Mouse (Mus musculus) neural tube, embryonic 13.5 days (tissue): ENCODE results near the gene Kalrn. TPM values are rescaled to one million over a fixed set of nuclear protein-coding genes. Genes with fewer than 3 reads are reported as not detected.
A peak's percentile ranks its signal among the peaks of the same experiment; 100 is the strongest.

Experiments used
- ATAC-seq: fragments of 200-750 bp; cut with Nextera tagmentation; 2 replicates; pipeline ENCODE4 v1.8.0; 2017; ENCODE audit warnings: low read depth, mild to moderate bottlenecking, moderate TSS enrichment, moderate library complexity
- H3K27ac ChIP-seq: fragments of 300-500 bp; sonication (generic); replicated peaks from 2 replicates; pipeline ENCODE4 v1.5.1; 2015; ENCODE audit warnings: moderate library complexity, mild to moderate bottlenecking, inconsistent platforms
- H3K27me3 ChIP-seq: fragments of 300-500 bp; sonication (generic); 2 replicates; pipeline ENCODE4 v1.6.1; 2015; ENCODE audit warnings: mild to moderate bottlenecking, inconsistent platforms
- H3K36me3 ChIP-seq: fragments of 300-500 bp; sonication (generic); 2 replicates; pipeline ENCODE4 v1.6.1; 2015; ENCODE audit warnings: mild to moderate bottlenecking, inconsistent platforms
- H3K4me1 ChIP-seq: fragments of 300-500 bp; sonication (generic); replicated peaks from 2 replicates; pipeline ENCODE4 v1.6.1; 2015; ENCODE audit warnings: inconsistent platforms
- H3K4me2 ChIP-seq: fragments of 300-500 bp; sonication (generic); 2 replicates; pipeline ENCODE4 v1.6.1; 2015; ENCODE audit warnings: inconsistent platforms, mild to moderate bottlenecking, moderate library complexity
- H3K4me3 ChIP-seq: fragments of 300-500 bp; sonication (generic); 2 replicates; pipeline ENCODE4 v1.5.1; 2015; ENCODE audit warnings: mild to moderate bottlenecking, inconsistent platforms
- H3K9ac ChIP-seq: fragments of 300-500 bp; sonication (generic); 2 replicates; pipeline ENCODE4 v1.6.1; 2015; ENCODE audit warnings: moderate library complexity, mild to moderate bottlenecking, inconsistent platforms
- H3K9me3 ChIP-seq: fragments of 300-500 bp; sonication (generic); 2 replicates; pipeline ENCODE4 v1.6.1; 2016; ENCODE audit warnings: inconsistent platforms
- WGBS: fragments of 180-500 bp; shearing (Covaris S2); methylation state at CpG from one replicate; pipeline ENCODE4 v1.1.7; 2015; 5-methylcytosine and 5-hydroxymethylcytosine counted together
- polyA plus RNA-seq: library from polyadenylated mRNA; unstranded; fragments of >200 nt; fragmentation: Nextera tagmentation; extraction: Ambion mirVana; gene quantifications from 2 replicates; pipeline ENCODE4 v1.2.1, GENCODE M21; 2015

Kalrn gene
- polyA plus RNA-seq, 1 experiment from 2014 or later, result 23.9 TPM

DNA sequence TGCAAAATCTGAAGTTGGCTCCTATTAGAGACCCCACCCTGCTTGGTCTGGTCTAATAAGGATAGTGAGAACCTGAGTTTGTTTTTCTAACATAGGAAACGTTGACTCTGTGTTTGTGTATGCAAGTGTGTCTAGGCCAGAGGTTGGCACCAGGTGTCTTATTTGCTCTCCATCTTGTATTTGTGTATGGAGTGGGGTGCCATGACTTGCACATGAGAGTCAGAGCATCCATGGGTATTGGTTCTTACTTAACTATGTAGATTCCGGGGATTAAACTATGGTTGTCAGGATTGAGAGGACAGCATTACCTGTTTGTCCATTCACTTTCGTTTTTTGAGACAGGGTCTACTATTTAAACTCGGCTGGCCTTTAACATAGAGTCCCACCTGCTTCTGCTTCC, 620.3 kb downstream of the Kalrn start:
- ATAC-seq, result no peak
- WGBS, result 88% methylated on average over 4 of the region's 4 CpGs
- H3K9ac ChIP-seq, result no peak overlapping the region

DNA sequence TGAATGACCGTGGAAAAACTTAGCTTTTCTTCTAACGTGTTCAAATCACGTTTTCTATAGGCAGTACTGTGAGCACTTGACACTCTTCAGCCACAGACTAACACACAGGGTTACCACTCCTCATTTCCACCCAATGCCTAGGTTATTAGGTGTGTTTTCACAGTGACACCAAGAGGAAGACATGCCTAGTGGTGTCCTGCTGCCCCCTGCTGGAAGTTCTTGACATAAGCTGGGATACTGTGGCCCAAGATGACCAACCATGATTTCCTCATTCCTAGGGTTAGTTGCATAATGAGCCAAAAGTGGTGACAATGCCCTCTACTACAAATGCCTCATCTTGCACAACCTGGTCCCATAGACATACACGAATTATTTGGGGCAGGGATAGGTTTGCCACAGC, 622.5 kb downstream of the Kalrn start:
- peaks cover 27% of the 10 kb centered on the region for H3K36me3 ChIP-seq
- 34% methylated on average over 4 of the region's 4 CpGs for WGBS
- H3K27ac ChIP-seq, result no peak overlapping the region
- no peaks in the 10 kb centered on the region for H3K27me3 ChIP-seq
- no peaks in the 10 kb centered on the region for H3K9me3 ChIP-seq
- H3K4me3 ChIP-seq, result no peak overlapping the region
- peak; percentile 77 for ATAC-seq
- no peak overlapping the region for H3K4me2 ChIP-seq
- no peaks in the 10 kb centered on the region for H3K4me1 ChIP-seq
- H3K9ac ChIP-seq, result no peak overlapping the region

More for the DNA sequence above, 620.3 kb downstream of the Kalrn start:
- no peaks in the 10 kb centered on the region for H3K4me1 ChIP-seq
- no peaks in the 10 kb centered on the region for H3K9me3 ChIP-seq
- H3K36me3 ChIP-seq, result peaks cover 49% of the 10 kb centered on the region
- no peak overlapping the region for H3K4me3 ChIP-seq
- H3K27ac ChIP-seq, result no peak overlapping the region
- H3K27me3 ChIP-seq, result no peaks in the 10 kb centered on the region
- no peak overlapping the region for H3K4me2 ChIP-seq

DNA sequence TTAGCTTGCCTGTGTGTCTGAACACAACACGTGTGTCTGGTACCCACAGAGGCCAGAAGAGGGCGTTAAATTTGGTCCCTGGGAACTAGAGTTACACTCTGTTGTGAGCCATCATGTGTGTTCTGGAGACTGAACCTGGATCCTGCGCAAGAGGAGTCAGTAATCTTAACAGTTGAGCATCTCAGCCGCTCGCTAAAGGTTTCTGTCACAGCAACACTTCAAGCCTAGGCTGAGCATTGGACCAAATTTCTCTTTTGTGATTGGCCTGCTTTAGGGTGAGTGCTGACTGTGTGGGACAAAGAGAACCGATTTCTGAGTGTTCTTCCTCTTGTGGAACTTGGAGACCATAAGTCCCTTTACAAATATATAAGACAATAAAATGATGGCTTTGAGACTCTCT, 622.9 kb downstream of the Kalrn start:
- no peaks in the 10 kb centered on the region for H3K27me3 ChIP-seq
- no peak overlapping the region for H3K27ac ChIP-seq
- WGBS, result 85% methylated on average over 6 of the region's 6 CpGs
- no peaks in the 10 kb centered on the region for H3K4me1 ChIP-seq
- no peak overlapping the region for H3K4me3 ChIP-seq
- ATAC-seq, result 0 out of 2 replicates have a peak, but pooled peaks have one; percentile 42
- no peak overlapping the region for H3K4me2 ChIP-seq
- peaks cover 22% of the 10 kb centered on the region for H3K36me3 ChIP-seq
- no peaks in the 10 kb centered on the region for H3K9me3 ChIP-seq
- no peak overlapping the region for H3K9ac ChIP-seq

DNA sequence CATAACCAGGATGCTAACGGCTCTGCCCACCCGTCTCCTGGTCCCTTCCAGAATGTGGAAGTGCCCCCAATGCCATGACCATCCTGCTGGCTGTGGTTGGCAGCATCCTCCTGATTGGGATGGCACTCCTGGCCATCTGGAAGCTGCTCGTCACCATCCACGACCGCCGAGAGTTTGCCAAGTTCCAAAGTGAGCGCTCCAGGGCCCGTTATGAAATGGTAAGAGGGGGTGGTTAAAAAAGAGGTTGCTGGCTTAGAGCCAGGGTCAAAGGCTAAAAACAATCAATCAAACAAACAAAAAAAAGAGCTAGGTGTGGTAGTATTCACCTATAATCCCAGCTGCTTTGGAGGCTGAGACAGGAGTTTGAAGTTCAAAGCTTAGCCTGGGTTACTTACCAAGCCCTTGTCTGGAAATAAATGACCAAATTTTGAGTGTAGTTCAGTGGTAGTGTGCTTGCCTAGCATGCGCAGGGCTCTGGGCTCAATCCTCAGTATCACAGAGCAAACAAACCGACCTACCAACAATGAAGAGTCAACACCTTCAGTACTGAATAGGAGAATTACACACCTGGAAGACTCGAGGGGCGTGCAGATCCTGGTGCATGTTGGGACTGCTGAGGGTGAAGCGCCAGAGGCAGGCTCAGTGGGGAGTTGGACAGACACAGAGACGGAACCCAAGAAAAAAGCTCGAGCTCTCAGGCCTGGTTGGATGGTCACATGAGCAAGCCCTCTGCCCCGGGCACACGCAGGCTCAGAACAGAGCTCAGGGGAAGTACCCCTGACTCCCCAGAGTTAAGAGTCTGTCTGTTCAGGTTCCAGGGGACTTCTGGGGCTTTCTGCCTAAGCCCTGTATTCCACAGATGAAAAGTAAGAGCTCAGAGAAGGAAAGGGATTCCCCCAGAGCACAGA, 625.4 kb downstream of the Kalrn start:
- peaks cover 11% of the 10 kb centered on the region; the same call in 1 of the 2 replicates for H3K4me1 ChIP-seq
- H3K4me3 ChIP-seq, result no peak overlapping the region
- no peak overlapping the region for H3K9ac ChIP-seq
- 88% methylated on average over 17 of the region's 17 CpGs for WGBS
- H3K4me2 ChIP-seq, result no peak overlapping the region
- no peak overlapping the region for H3K27ac ChIP-seq
- no peak for ATAC-seq
- no peaks in the 10 kb centered on the region for H3K9me3 ChIP-seq
- no peaks in the 10 kb centered on the region for H3K27me3 ChIP-seq
- no peaks in the 10 kb centered on the region for H3K36me3 ChIP-seq

DNA sequence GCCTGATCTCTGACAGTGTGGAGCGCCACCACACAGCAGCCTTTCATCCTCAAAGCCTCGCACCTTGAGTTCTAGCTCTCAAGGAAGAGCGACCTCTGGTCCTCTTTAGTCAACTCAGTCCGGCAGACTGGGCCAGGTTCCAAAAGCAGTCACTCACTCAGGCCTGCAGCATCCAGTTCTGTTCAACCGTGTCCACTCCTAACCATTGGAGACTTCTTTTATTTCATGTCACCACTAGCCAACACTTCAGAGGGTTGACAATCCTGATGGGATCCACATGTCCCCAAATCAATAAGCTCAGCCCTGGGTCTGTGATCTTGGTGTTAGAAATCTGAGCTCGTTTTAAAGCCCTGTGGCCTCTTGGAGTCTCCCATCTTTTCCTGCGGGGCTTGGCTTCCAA, 627.3 kb downstream of the Kalrn start:
- Histone ChIP-seq H3K36me3 (no peaks in the 10 kb centered on the region), H3K4me1 (peaks cover 29% of the 10 kb centered on the region), H3K4me2 (no peak overlapping the region), H3K27ac (no peak overlapping the region), H3K4me3 (no peak overlapping the region), H3K9me3 (no peaks in the 10 kb centered on the region), H3K9ac (no peak overlapping the region), H3K27me3 (no peaks in the 10 kb centered on the region)
- 77% methylated on average over 7 of the region's 7 CpGs for WGBS
- no peak for ATAC-seq

DNA sequence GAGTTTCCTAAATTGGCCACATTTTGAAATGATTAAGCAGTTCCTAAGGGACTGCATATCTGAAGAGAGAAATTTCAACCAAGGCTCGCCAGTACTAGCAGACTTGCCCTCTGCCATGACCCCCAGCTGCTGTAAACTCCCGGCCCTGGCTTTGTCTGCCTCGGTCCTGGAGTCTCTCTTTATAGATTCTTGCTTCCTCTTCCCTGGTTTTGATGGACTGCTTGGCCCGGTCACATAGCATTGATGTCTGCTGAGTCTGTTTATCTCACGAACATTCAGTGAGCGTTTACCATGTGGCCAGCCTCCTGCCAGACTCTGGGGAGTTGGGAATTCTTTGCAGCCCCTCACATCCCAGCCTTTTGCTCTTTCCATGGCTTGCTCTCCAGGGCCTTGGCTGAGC, 628.6 kb downstream of the Kalrn start:
- Histone ChIP-seq H3K36me3 (no peaks in the 10 kb centered on the region), H3K4me3 (no peak overlapping the region), H3K4me2 (no peak overlapping the region), H3K4me1 (peaks cover 34% of the 10 kb centered on the region), H3K27ac (no peak overlapping the region), H3K9me3 (no peaks in the 10 kb centered on the region), H3K9ac (no peak overlapping the region), H3K27me3 (no peaks in the 10 kb centered on the region)
- 49% methylated on average over 6 of the region's 6 CpGs for WGBS
- ATAC-seq, result no peak

DNA sequence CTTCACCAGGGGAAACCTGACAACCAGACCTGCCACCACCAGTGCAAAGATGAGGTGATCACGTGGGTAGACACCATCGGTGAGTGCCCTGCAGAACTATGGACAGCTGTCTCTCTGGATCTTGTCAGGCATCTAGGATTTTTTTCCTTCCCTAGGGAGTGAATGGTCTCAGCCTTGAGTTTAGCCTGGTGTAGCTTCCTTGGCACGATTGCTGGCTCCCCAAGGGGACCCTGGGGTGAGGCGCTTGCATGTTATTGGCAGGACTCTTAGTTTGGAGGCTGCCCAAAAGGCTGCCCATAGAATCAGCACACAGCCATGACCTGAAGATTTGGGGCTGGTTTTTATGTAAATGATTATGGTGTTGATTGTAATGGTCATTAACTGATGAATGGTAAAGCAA, 629.2 kb downstream of the Kalrn start:
- WGBS, result 80% methylated on average over 4 of the region's 4 CpGs
- H3K4me3 ChIP-seq, result no peak overlapping the region

DNA sequence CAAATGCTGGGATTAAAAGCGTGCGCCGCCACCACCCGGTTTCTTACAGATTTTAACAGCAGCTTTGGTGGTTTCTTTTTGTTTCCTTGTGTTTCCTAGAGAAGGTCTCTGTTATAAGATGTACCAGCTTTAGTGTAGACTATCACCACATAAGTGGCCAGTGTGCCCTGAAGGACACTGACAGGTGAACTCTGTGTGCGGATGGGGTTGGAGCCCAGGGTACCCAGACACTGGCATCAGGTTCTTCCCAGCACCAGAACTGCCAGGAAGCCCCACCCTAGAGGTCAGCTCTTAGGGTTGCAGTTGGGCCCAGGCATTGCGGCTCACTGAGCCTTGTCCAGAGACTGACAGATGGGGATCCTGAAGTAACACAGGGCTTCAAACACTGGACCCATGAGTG, 629.9 kb downstream of the Kalrn start:
- peaks cover 40% of the 10 kb centered on the region for H3K4me1 ChIP-seq
- WGBS, result 96% methylated on average over 6 of the region's 6 CpGs

More for the DNA sequence above, 629.2 kb downstream of the Kalrn start:
- no peak for ATAC-seq
- no peaks in the 10 kb centered on the region for H3K9me3 ChIP-seq
- H3K27ac ChIP-seq, result no peak overlapping the region
- no peak overlapping the region for H3K4me2 ChIP-seq
- H3K36me3 ChIP-seq, result no peaks in the 10 kb centered on the region
- no peaks in the 10 kb centered on the region for H3K27me3 ChIP-seq
- H3K9ac ChIP-seq, result no peak overlapping the region
- H3K4me1 ChIP-seq, result peaks cover 35% of the 10 kb centered on the region

DNA sequence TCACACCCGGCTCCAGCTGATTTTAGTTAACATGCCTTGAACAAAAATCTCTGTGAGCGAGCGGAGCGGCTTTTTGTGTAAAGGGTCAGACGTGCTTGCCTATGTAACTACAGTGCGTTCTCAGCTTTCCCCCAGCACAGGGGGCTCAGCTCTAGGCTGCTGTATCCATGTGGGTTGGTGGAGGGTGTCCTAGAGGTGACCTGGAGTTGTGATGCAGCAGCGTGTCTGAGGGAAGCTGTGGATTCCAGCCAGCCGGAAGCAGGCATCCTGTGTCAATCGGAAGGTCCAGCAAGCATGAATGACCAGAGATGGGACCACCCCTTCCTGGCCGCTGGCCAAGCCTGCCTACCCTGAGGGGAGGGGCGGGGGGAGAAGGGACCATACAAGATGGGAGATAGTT, 631.0 kb downstream of the Kalrn start:
- no peak overlapping the region for H3K4me3 ChIP-seq
- H3K4me1 ChIP-seq, result peaks cover 40% of the 10 kb centered on the region
- no peaks in the 10 kb centered on the region for H3K27me3 ChIP-seq
- no peak overlapping the region for H3K27ac ChIP-seq
- WGBS, result 58% methylated on average over 11 of the region's 11 CpGs
- H3K36me3 ChIP-seq, result no peaks in the 10 kb centered on the region
- H3K4me2 ChIP-seq, result no peak overlapping the region
- H3K9ac ChIP-seq, result no peak overlapping the region
- H3K9me3 ChIP-seq, result no peaks in the 10 kb centered on the region
- ATAC-seq, result no peak

More for the DNA sequence above, 629.9 kb downstream of the Kalrn start:
- H3K4me2 ChIP-seq, result no peak overlapping the region
- no peaks in the 10 kb centered on the region for H3K27me3 ChIP-seq
- H3K9ac ChIP-seq, result no peak overlapping the region
- H3K36me3 ChIP-seq, result no peaks in the 10 kb centered on the region
- no peak overlapping the region for H3K27ac ChIP-seq
- no peaks in the 10 kb centered on the region for H3K9me3 ChIP-seq
- no peak for ATAC-seq
- H3K4me3 ChIP-seq, result no peak overlapping the region

DNA sequence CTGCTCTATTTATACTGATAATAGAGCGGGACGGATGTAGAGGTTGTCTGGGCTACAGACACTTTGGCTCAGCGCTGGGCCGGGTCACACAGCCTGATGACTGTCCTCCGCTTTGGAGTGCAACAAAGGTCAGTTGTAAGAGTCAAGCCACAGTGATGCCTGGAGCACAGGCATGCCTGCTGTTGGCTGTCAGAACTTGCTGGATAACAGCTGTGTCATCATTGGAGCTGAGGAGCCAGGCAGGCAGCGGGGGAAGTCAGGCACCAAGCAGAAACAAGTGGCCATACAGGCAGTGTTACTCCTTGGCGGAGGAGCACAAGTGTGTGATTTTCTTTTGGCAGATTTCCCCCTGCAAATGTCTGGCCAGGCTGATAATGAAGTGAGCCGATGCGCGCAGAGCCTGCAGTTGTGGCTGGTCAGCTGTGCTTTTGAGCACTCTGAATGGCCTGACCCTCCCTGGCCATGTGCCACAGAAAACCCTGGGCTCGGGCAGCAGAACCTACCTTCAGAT, 632.0 kb downstream of the Kalrn start:
- H3K36me3 ChIP-seq, result no peaks in the 10 kb centered on the region
- no peak overlapping the region for H3K4me3 ChIP-seq
- peak; percentile 33 for ATAC-seq
- H3K9me3 ChIP-seq, result no peaks in the 10 kb centered on the region
- 61% methylated on average over 11 of the region's 11 CpGs for WGBS
- peak overlapping the region; percentile 56; the same call in 1 of the 2 replicates for H3K27ac ChIP-seq
- H3K4me1 ChIP-seq, result peaks cover 40% of the 10 kb centered on the region
- H3K4me2 ChIP-seq, result no peak overlapping the region
- no peaks in the 10 kb centered on the region for H3K27me3 ChIP-seq
- H3K9ac ChIP-seq, result peak overlapping the region; percentile 22

DNA sequence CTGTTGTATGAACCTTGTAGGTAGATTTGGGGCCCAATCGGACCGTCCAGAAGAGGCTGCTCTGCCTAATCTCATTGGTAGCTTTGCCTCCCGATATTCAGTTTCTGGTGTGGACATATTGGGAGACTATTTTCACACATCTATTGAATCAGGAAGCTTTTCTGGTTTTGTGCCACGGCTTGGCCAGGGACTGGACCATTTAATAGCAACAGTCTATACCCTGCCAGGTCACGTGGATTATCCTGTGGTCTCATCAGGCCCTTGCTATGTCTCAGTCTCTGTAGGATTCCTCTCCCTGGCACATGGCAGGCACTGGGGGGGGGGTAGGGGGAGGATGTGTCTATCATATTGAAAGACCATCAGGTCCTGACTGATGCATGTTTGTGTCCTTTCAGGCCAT, 633.2 kb downstream of the Kalrn start:
- no peak overlapping the region for H3K4me2 ChIP-seq

DNA sequence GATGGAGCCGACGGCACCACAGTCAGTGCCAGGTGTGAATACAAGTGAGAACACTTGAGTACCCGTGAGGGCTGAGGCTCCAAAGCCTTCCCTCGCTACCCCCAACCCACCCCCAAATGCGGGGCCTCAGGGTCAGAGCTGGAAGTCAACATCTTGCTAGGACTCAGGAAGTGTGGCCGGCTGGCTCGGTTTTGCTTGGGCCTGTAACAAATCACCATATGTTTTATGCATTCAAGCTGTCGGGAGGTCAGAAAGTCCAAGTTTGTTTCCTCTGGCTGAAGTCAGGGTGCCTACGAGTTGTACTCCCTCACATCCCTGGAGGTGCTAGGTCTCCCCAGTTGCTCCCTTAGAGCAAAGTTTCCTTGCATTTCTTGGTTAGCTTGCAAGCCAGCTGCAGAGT, 633.7 kb downstream of the Kalrn start:
- ATAC-seq, result no peak
- Histone ChIP-seq H3K36me3 (no peaks in the 10 kb centered on the region), H3K27me3 (0 out of 2 replicates have a peak, but pooled peaks cover 3% of the 10 kb centered on the region), H3K9me3 (no peaks in the 10 kb centered on the region), H3K4me1 (peaks cover 38% of the 10 kb centered on the region), H3K4me3 (no peak overlapping the region), H3K27ac (no peak overlapping the region), H3K9ac (no peak overlapping the region), H3K4me2 (no peak overlapping the region)
- WGBS, result 70% methylated on average over 9 of the region's 9 CpGs

More for the DNA sequence above, 633.2 kb downstream of the Kalrn start:
- Histone ChIP-seq H3K4me1 (peaks cover 38% of the 10 kb centered on the region), H3K4me3 (no peak overlapping the region), H3K27me3 (0 out of 2 replicates have a peak, but pooled peaks cover 3% of the 10 kb centered on the region), H3K9me3 (no peaks in the 10 kb centered on the region), H3K9ac (no peak overlapping the region), H3K27ac (no peak overlapping the region), H3K36me3 (no peaks in the 10 kb centered on the region)
- ATAC-seq, result no peak
- 84% methylated on average over 5 of the region's 5 CpGs for WGBS
